Mouse (Mus musculus) forebrain, embryonic 11.5 days (tissue): ENCODE measurements at regions not wholly inside any gene's neighbourhood (a gene's known extent, or its start where the extent isn't known, plus 50 kb on each side); places are given as distances from the start of the nearest gene placed in this dataset.

Source experiments
- ATAC-seq: fragments of 200-750 bp; cut with Nextera tagmentation; replicated peaks from 2 replicates; pipeline ENCODE4 v1.8.0; 2017; ENCODE audit warnings: moderate TSS enrichment; ENCODE audit not compliant: low FRiP score
- DNase-seq: peaks from one replicate; pipeline ENCODE4 v3.0.0-alpha.2; 2017; ENCODE audit warnings: low spot score
- H3K27ac ChIP-seq: fragments of 300-500 bp; sonication (generic); 2 replicates; pipeline ENCODE4 v1.5.1; 2014; ENCODE audit warnings: low read depth, low read length
- H3K27me3 ChIP-seq: fragments of 300-500 bp; sonication (generic); 2 replicates; pipeline ENCODE4 v1.6.1; 2014; ENCODE audit warnings: mild to moderate bottlenecking, low read length, mixed read lengths; ENCODE audit not compliant: control insufficient read depth, insufficient read depth
- H3K36me3 ChIP-seq: fragments of 300-500 bp; sonication (generic); 2 replicates; pipeline ENCODE4 v1.6.1; 2014; ENCODE audit warnings: mild to moderate bottlenecking, low read length, moderate library complexity, mixed read lengths; ENCODE audit not compliant: control insufficient read depth, insufficient read depth
- H3K4me1 ChIP-seq: fragments of 300-500 bp; sonication (generic); replicated peaks from 2 replicates; pipeline ENCODE4 v1.6.1; 2014; ENCODE audit warnings: low read length, mixed read lengths; ENCODE audit not compliant: control insufficient read depth, insufficient read depth
- H3K4me2 ChIP-seq: fragments of 300-500 bp; sonication (generic); 2 replicates; pipeline ENCODE4 v1.6.1; 2014; ENCODE audit warnings: low read depth, mild to moderate bottlenecking, low read length, moderate library complexity, mixed read lengths; ENCODE audit not compliant: severe bottlenecking
- H3K4me3 ChIP-seq: fragments of 300-500 bp; sonication (generic); 2 replicates; pipeline ENCODE4 v1.5.1; 2014; ENCODE audit warnings: low read depth, low read length
- H3K9ac ChIP-seq: fragments of 300-500 bp; sonication (generic); 2 replicates; pipeline ENCODE4 v1.6.1; 2014; ENCODE audit warnings: low read length
- H3K9me3 ChIP-seq: fragments of 300-500 bp; sonication (generic); 2 replicates; pipeline ENCODE4 v1.6.1; 2016; ENCODE audit warnings: low read length, mixed read lengths; ENCODE audit not compliant: control insufficient read depth
- WGBS: fragments of 180-500 bp; shearing (Covaris S2); extraction: QIAGEN DNeasy Blood & Tissue Kit; methylation state at CpG from one replicate; pipeline ENCODE4 v1.1.7; 2014; 5-methylcytosine and 5-hydroxymethylcytosine counted together

GRCm38 (mm10) chr2:173456924-173457623 lies 65.3 kb upstream of the 1700021F07Rik start:
- no peaks in the 10 kb centered on the region for H3K27me3 ChIP-seq
- no peak for ATAC-seq
- H3K4me1 ChIP-seq, result no peaks in the 10 kb centered on the region
- no peak overlapping the region for H3K4me2 ChIP-seq
- DNase-seq, result no peak
- no peak overlapping the region for H3K4me3 ChIP-seq
- H3K9ac ChIP-seq, result no peak overlapping the region
- no peaks in the 10 kb centered on the region for H3K36me3 ChIP-seq
- WGBS, result 88% methylated on average over 9 of the region's 9 CpGs
- H3K27ac ChIP-seq, result no peak overlapping the region
- H3K9me3 ChIP-seq, result no peaks in the 10 kb centered on the region; the same call in 1 of the 2 replicates

DNA sequence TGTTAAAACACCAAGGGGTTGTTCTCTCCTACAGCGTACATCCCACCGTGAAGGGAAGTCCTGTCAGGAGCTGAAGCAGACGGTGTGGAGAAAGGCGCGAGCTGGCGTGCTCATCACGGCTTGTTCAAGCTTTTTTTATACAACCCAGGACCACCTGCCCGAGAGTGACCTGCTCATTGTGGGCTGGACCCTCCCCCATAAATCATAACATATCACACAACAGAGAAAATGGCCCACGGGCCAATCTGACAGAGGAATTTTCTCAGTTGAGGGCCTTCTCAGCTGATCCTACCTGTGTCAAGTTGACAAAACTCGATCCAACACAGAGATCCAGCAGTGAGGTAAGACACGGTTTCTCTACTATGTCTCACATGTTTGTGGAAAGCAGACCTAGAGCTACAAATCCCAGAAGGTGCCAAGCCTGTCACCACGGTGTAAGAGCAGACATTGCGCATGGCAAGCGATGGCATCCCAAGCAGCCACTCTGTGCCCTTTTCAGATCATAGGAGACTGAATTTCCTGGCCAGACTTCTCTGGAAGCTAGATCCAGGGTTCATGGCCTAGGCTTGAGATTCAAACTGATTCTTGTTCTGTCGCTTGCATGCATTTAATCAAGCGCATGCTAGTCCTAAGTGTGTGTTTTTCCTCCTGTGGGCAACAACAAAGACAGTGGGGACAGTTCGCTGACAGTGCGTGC lies 64.6 kb upstream of the 1700021F07Rik start:
- no peaks in the 10 kb centered on the region; the same call in 1 of the 2 replicates for H3K9me3 ChIP-seq
- H3K27me3 ChIP-seq, result no peaks in the 10 kb centered on the region
- H3K27ac ChIP-seq, result no peak overlapping the region
- DNase-seq (peak; percentile 30), ATAC-seq (no peak)
- H3K4me3 ChIP-seq, result no peak overlapping the region
- no peak overlapping the region for H3K4me2 ChIP-seq
- H3K4me1 ChIP-seq, result no peaks in the 10 kb centered on the region
- H3K36me3 ChIP-seq, result no peaks in the 10 kb centered on the region
- 95% methylated on average over 18 of the region's 18 CpGs for WGBS
- H3K9ac ChIP-seq, result no peak overlapping the region

DNA sequence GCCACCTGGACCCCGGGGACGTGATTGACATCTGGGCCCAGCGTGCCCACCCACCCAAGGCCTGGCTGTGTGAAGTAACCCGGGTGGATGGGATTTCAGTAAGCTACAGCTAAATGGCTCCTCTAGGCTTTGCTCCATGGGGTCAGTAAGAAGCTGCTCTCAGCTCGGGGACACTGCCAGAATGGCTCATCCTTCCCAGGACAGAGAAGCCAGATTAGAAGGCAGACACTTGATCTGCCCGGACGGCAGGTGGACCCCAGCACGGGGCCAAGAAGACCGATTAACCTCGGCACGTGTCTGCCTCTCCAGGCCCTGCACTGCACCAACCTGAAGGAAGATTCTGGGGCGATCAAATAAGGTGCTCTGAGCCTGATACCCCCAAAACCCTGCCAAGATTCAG lies 63.5 kb upstream of the 1700021F07Rik start:
- no peaks in the 10 kb centered on the region for H3K36me3 ChIP-seq
- no peaks in the 10 kb centered on the region; the same call in 1 of the 2 replicates for H3K9me3 ChIP-seq
- ATAC-seq (no peak), DNase-seq (peak; percentile 40)
- H3K27ac ChIP-seq, result no peak overlapping the region
- H3K4me2 ChIP-seq, result no peak overlapping the region
- H3K4me1 ChIP-seq, result no peaks in the 10 kb centered on the region
- WGBS, result 86% methylated on average over 12 of the region's 12 CpGs
- H3K9ac ChIP-seq, result no peak overlapping the region
- no peaks in the 10 kb centered on the region for H3K27me3 ChIP-seq
- no peak overlapping the region for H3K4me3 ChIP-seq

DNA sequence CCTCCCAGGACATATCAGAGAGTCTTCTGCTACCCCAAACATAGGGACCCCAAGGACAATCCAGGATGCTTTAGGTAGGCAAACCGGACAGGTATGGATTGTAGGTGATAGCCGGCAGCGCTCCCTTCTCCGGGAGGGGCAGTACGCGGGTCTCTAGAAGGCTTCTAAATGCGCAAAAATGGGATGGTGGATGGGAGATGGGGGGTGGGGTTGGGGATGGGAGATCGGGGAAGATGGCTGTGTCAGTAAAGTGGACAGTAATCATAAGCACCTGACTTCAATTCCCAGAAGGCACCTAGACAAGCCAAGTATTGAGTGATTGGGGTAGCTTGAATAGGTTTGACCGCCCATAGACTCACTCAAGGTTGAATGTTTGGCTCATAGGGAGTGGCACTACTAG lies 59.1 kb upstream of the 1700021F07Rik start:
- WGBS, result 95% methylated on average over 9 of the region's 9 CpGs
- H3K4me3 ChIP-seq, result no peak overlapping the region
- DNase-seq, result no peak
- no peaks in the 10 kb centered on the region for H3K27me3 ChIP-seq
- H3K27ac ChIP-seq, result no peak overlapping the region
- no peaks in the 10 kb centered on the region for H3K36me3 ChIP-seq
- no peaks in the 10 kb centered on the region; the same call in 1 of the 2 replicates for H3K9me3 ChIP-seq
- ATAC-seq, result no peak
- no peak overlapping the region for H3K4me2 ChIP-seq
- no peaks in the 10 kb centered on the region for H3K4me1 ChIP-seq
- H3K9ac ChIP-seq, result no peak overlapping the region

DNA sequence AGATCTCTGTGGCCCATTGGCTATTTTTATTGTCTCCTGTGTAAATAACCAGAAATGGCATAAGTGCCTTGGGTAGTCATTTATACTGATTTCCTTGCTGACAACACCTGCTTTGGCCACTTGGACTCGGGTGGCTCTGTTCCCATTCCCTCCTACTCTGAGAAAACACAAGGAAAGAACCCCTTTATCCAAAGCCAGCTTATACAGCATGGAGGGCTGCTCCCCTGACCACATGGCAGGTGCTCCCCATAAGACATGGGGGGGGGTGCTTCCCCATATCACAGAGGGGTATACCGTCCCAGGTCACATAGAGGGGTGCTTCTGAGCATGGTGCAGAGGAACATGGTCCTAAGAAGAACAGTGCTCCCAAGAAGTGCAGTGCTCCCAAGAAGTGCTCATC lies 57.8 kb upstream of the 1700021F07Rik start:
- no peak for ATAC-seq
- Histone ChIP-seq H3K27me3 (no peaks in the 10 kb centered on the region), H3K9ac (no peak overlapping the region), H3K36me3 (no peaks in the 10 kb centered on the region), H3K4me3 (no peak overlapping the region), H3K4me1 (no peaks in the 10 kb centered on the region), H3K27ac (no peak overlapping the region), H3K4me2 (no peak overlapping the region), H3K9me3 (no peaks in the 10 kb centered on the region; the same call in 1 of the 2 replicates)
- WGBS, result 91% methylated on average over 2 of the region's 2 CpGs
- DNase-seq, result no peak

DNA sequence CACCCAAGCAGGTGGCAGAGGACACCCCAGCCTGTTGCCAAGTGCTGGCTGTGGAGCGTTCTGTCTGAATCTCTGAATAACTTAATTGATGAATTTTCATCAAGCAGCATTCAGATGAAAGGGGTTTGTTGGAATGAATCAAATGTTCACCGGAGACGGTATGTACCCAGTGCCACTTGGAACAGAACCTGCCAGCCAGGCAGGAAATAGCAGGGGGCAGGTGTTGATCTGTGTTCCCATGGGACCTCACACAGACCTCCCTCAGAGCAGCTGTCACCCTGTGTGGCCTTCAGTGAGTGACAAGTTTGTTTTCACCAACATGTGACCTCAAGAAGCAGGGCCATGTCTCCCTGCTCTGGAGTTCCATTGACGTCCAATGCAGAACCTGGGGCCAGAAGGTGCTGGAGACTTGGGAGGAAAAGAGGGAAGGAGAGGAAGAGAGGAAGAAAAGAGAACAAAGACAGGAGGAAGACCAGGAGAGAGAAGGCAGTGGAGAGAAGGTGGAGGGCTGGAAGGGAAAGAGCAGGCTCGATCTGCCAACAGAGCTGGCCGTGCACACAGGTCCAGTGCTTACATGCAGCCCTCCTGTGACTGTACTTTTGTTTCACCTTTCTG lies 57.3 kb upstream of the 1700021F07Rik start:
- Histone ChIP-seq H3K4me2 (no peak overlapping the region), H3K4me3 (no peak overlapping the region), H3K9ac (no peak overlapping the region), H3K27me3 (no peaks in the 10 kb centered on the region), H3K27ac (no peak overlapping the region), H3K9me3 (no peaks in the 10 kb centered on the region; the same call in 1 of the 2 replicates), H3K4me1 (no peaks in the 10 kb centered on the region), H3K36me3 (no peaks in the 10 kb centered on the region)
- DNase-seq (peak; percentile 42), ATAC-seq (no peak)
- 85% methylated on average over 6 of the region's 6 CpGs for WGBS

- Histone ChIP-seq H3K27me3 (no peaks in the 10 kb centered on the region), H3K9me3 (no peaks in the 10 kb centered on the region), H3K27ac (no peak overlapping the region), H3K4me3 (no peak overlapping the region), H3K4me2 (no peak overlapping the region), H3K36me3 (no peaks in the 10 kb centered on the region), H3K9ac (no peak overlapping the region), H3K4me1 (no peaks in the 10 kb centered on the region)
- ATAC-seq (no peak), DNase-seq (peak; percentile 33)
- 87% methylated on average over 3 of the region's 3 CpGs for WGBS
Observed at GRCm38 (mm10) chr2:173468136-173468535, 54.2 kb upstream of the 1700021F07Rik start.

DNA sequence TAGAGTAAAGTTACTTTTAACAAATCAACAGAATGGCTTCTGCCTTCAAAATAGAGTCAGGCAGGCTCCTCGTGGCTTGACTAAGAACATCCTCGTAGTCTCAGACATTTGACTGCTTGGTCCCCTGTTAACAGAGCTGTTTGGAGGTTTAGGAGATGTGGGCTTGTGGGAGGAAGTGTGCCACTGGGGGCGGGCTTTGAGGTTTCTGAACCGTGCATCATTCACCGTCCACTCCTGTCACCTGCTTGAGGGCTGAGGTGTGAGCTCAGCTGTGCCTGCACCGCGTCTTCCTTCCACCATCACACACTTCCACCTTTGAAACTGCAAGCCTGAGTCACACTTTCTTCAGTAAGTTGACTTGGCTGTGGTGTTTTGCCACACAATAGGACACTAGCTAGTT lies 52.6 kb upstream of the 1700021F07Rik start:
- no peaks in the 10 kb centered on the region for H3K9me3 ChIP-seq
- 85% methylated on average over 7 of the region's 7 CpGs for WGBS
- no peak overlapping the region for H3K9ac ChIP-seq
- peak; percentile 35 for DNase-seq
- no peak overlapping the region for H3K27ac ChIP-seq
- H3K4me3 ChIP-seq, result no peak overlapping the region
- no peak overlapping the region for H3K4me2 ChIP-seq
- H3K4me1 ChIP-seq, result no peaks in the 10 kb centered on the region
- ATAC-seq, result no peak
- no peaks in the 10 kb centered on the region for H3K36me3 ChIP-seq
- no peaks in the 10 kb centered on the region for H3K27me3 ChIP-seq
